ENCODE assay signal across 8 mouse cellular contexts in genomic region chr2:32082229-32082628, GRCm38 (mm10). TPM values are rescaled to one million over a fixed set of nuclear protein-coding genes. Genes with fewer than 3 reads are reported as not detected.
A peak's percentile ranks its signal among the peaks of the same experiment; 100 is the strongest.
DNase-seq lines count a peak whose midpoint lies in the region; ATAC-seq and TF ChIP-seq lines count a peak whose summit lies in the region.

No protein-coding gene starts in this region.

- no peaks in the 10 kb centered on the region for H3K27me3 ChIP-seq in heart, embryonic 14.5 days (ENCODE audit: control insufficient read depth, insufficient read depth, low read length)
- peaks cover 51% of the 10 kb centered on the region for H3K27me3 ChIP-seq in midbrain, embryonic 15.5 days (replicated peaks)

- peaks cover 8% of the 10 kb centered on the region; the same call in 1 of the 2 replicates for H3K36me3 ChIP-seq in heart, embryonic 14.5 days (ENCODE audit: control insufficient read depth, insufficient read depth, low read length)
- no peaks in the 10 kb centered on the region for H3K36me3 ChIP-seq in midbrain, embryonic 15.5 days (replicated peaks)

- ATAC-seq in heart, embryonic 14.5 days (ENCODE audit: insufficient number of reproducible peaks, insufficient read depth, low FRiP score, low read depth) = no peak
- no peak for ATAC-seq in midbrain, embryonic 15.5 days (replicated peaks)

- peak overlapping the region; percentile 85 for H3K9ac ChIP-seq in heart, embryonic 14.5 days (ENCODE audit: low read length)
- no peak overlapping the region for H3K9ac ChIP-seq in midbrain, embryonic 15.5 days

- H3K27ac ChIP-seq in heart, embryonic 14.5 days (replicated peaks in 1 of 2; ENCODE audit: control insufficient read depth in 1 of 2, insufficient read depth in 1 of 2, low read depth in 2 of 2, low read length in 2 of 2) = peak overlapping the region; percentile 86 to 91
- peak overlapping the region; percentile 71 for H3K27ac ChIP-seq in bone marrow, adult 2 months (ENCODE audit: control insufficient read depth, insufficient read depth, low read depth, low read length, poor library complexity)
- no peak overlapping the region for H3K27ac ChIP-seq in midbrain, embryonic 15.5 days

- no peak for TF ChIP-seq POLR2A in bone marrow, adult 2 months (IDR thresholded peaks at IDR 0.05; ENCODE audit: borderline replicate concordance, control insufficient read depth, low read depth, low read length)

- peaks cover 25 to 36% of the 10 kb centered on the region in 2 experiments for H3K4me1 ChIP-seq in heart, embryonic 14.5 days (ENCODE audit: control insufficient read depth in 2 of 2, insufficient read depth in 2 of 2, low read length in 2 of 2)
- H3K4me1 ChIP-seq in bone marrow, adult 2 months (ENCODE audit: control insufficient read depth, insufficient read depth, low read length) = peaks cover 11% of the 10 kb centered on the region
- peaks cover 16% of the 10 kb centered on the region for H3K4me1 ChIP-seq in midbrain, embryonic 15.5 days

- WGBS in heart, embryonic 14.5 days = 16% methylated on average over 2 of the region's 2 CpGs
- WGBS in bone marrow, adult 2 months = 4% methylated on average over 2 of the region's 2 CpGs
- WGBS in midbrain, embryonic 15.5 days = 41% methylated on average over 2 of the region's 2 CpGs

- peak overlapping the region; percentile 100 for H3K4me2 ChIP-seq in heart, embryonic 14.5 days (ENCODE audit: low read length)
- peak overlapping the region; percentile 100; the same call in 1 of the 2 replicates for H3K4me2 ChIP-seq in midbrain, embryonic 15.5 days

- peak overlapping the region; percentile 82 to 83 for H3K4me3 ChIP-seq in heart, embryonic 14.5 days (ENCODE audit: control insufficient read depth in 1 of 2, insufficient read depth in 1 of 2, low read depth in 1 of 2, low read length in 2 of 2)
- H3K4me3 ChIP-seq in bone marrow, adult 2 months (replicated peaks; ENCODE audit: control insufficient read depth, low read depth, low read length) = peak overlapping the region; percentile 69
- peak overlapping the region; percentile 84; the same call in 1 of the 2 replicates for H3K4me3 ChIP-seq in midbrain, embryonic 15.5 days

- no peaks in the 10 kb centered on the region for H3K9me3 ChIP-seq in heart, embryonic 14.5 days (ENCODE audit: control insufficient read depth, low read length)
- H3K9me3 ChIP-seq in midbrain, embryonic 15.5 days = no peaks in the 10 kb centered on the region

- no peak for DNase-seq in heart, adult 11 months
- DNase-seq in induced T-regulatory cell, adult 2 months (ENCODE audit: low read depth) = peak; percentile 45
- no peak for DNase-seq in frontal cortex, postnatal 10 days (ENCODE audit: low spot score in 2 of 2)
- DNase-seq in left cerebral cortex, adult 11 months (ENCODE audit: low spot score) = no peak
- no peak for DNase-seq in adrenal gland, adult 8-10 months

- no peak for TF ChIP-seq CTCF in bone marrow, adult 2 months (IDR thresholded peaks at IDR 0.05; ENCODE audit: control insufficient read depth, insufficient read depth, low read length)

RNA-seq across cellular contexts. Expression of gene Fam78a, which starts 2.4 kb away (rescaled TPM):
- polyA plus RNA-seq in heart, embryonic 14.5 days (2014; fragmentation: Nextera tagmentation; extraction: Ambion mirVana) = 29.0 and 33.7 TPM in 2 replicates
- polyA plus RNA-seq in bone marrow, adult 2 months (2011; ENCODE audit: insufficient read depth, insufficient read length, low replicate concordance, missing spikeins) = 11.4 and 12.5 TPM in 2 replicates
- 0.65 and 0.80 TPM in 2 replicates for polyA plus RNA-seq in midbrain, embryonic 15.5 days (2015; fragmentation: Nextera tagmentation; extraction: Ambion mirVana)
- total RNA-seq in adrenal gland, adult 8-10 months (2022) = 1 to 10 TPM in 3 of 4 experiments, under 1 TPM in 1; 0.59 to 3.9 (median 2.6) TPM

RNA-seq across cellular contexts. Expression of gene Plpp7, which starts 13.1 kb away (rescaled TPM):
- 13.3 and 13.6 TPM in 2 replicates for polyA plus RNA-seq in heart, embryonic 14.5 days (2014; fragmentation: Nextera tagmentation; extraction: Ambion mirVana)
- polyA plus RNA-seq in bone marrow, adult 2 months (2011; ENCODE audit: insufficient read depth, insufficient read length, low replicate concordance, missing spikeins) = not detected in 2 replicates
- polyA plus RNA-seq in midbrain, embryonic 15.5 days (2015; fragmentation: Nextera tagmentation; extraction: Ambion mirVana) = 25.7 and 26.7 TPM in 2 replicates
- 1 to 10 TPM; 5.5 to 9.0 (median 6.5) TPM for total RNA-seq in adrenal gland, adult 8-10 months (2022)
